Mouse (Mus musculus) gastrocnemius, postnatal 36 days (tissue): ENCODE data around the gene Thsd4. TPM values are rescaled to one million over a fixed set of nuclear protein-coding genes. Genes with fewer than 3 reads are reported as not detected.
A peak's percentile ranks its signal among the peaks of the same experiment; 100 is the strongest.

ENCODE experiments used
- DNase-seq, 2 experiments: peaks; one replicate each; pipeline ENCODE4 v3.0.0; 2022
- intact Hi-C: fragments of 180-260 bp; cut with DNase I; formaldehyde crosslinking; loops from one replicate; pipeline ENCODE4 v1.15.1; 2025
- total RNA-seq, 2 experiments: library from RNA; stranded (reverse); gene quantifications; 2 replicates each; pipeline ENCODE4 v1.2.3; 2021

Thsd4 gene
- total RNA-seq, 2 experiments from 2014 or later: 0.59 to 0.84 TPM

- intact Hi-C loops: no loop called here
- peak; percentile 44 to 58 for DNase-seq
Measured at GRCm38 (mm10) chr9:60119846-60120245, 402.0 kb downstream of the Thsd4 start.

GRCm38 (mm10) chr9:60117831-60118230 is 404.0 kb downstream of the Thsd4 start:
- intact Hi-C loops: no loop called here
- DNase-seq: no peak

GRCm38 (mm10) chr9:60115711-60116247 is 406.1 kb downstream of the Thsd4 start:
- no peak for DNase-seq

GRCm38 (mm10) chr9:60115306-60115705 is 406.5 kb downstream of the Thsd4 start:
- intact Hi-C loops: no loop called here
- DNase-seq: no peak

More at GRCm38 (mm10) chr9:60115711-60116247, 406.1 kb downstream of the Thsd4 start:
- intact Hi-C loops: no loop called here

GRCm38 (mm10) chr9:60110200-60110599 is 411.6 kb downstream of the Thsd4 start:
- DNase-seq: no peak
- intact Hi-C loops: no loop called here

GRCm38 (mm10) chr9:60106683-60107082 is 415.2 kb downstream of the Thsd4 start:
- intact Hi-C loops: no loop called here

GRCm38 (mm10) chr9:60106106-60106505 is 415.7 kb downstream of the Thsd4 start:
- no peak for DNase-seq
- intact Hi-C loops: no loop called here

More at GRCm38 (mm10) chr9:60106683-60107082, 415.2 kb downstream of the Thsd4 start:
- no peak for DNase-seq

- DNase-seq: no peak
- intact Hi-C loops: no loop called here
Measured at GRCm38 (mm10) chr9:60094211-60094610, 427.6 kb downstream of the Thsd4 start.

- intact Hi-C loops: no loop called here
- DNase-seq: no peak
Measured at GRCm38 (mm10) chr9:60092428-60092827, 429.4 kb downstream of the Thsd4 start.

- intact Hi-C loops: loop anchor here (5.0 kb wide), 1 partner anchor 127 kb away; the partner anchor contains the start of gene Nr2e3
- DNase-seq: no peak
Measured at GRCm38 (mm10) chr9:60089441-60089840, 432.4 kb downstream of the Thsd4 start.

GRCm38 (mm10) chr9:60088101-60088500 is 433.7 kb downstream of the Thsd4 start:
- no peak for DNase-seq
- intact Hi-C loops: loop anchor here (5.0 kb wide), 1 partner anchor 126 kb away; the partner anchor contains the start of gene Nr2e3

- DNase-seq: no peak
- intact Hi-C loops: no loop called here
Measured at GRCm38 (mm10) chr9:60082107-60082581, 439.7 kb downstream of the Thsd4 start.

- intact Hi-C loops: no loop called here
- DNase-seq: no peak
Measured at GRCm38 (mm10) chr9:60077761-60078160, 444.1 kb downstream of the Thsd4 start.

GRCm38 (mm10) chr9:60076396-60076795 is 445.4 kb downstream of the Thsd4 start:
- intact Hi-C loops: no loop called here
- no peak for DNase-seq

- no peak for DNase-seq
- intact Hi-C loops: no loop called here
Measured at GRCm38 (mm10) chr9:60071620-60072263, 450.1 kb downstream of the Thsd4 start.

- DNase-seq: no peak
- intact Hi-C loops: no loop called here
Measured at GRCm38 (mm10) chr9:60067241-60067640, 454.6 kb downstream of the Thsd4 start.

- intact Hi-C loops: no loop called here
- DNase-seq: no peak
Measured at GRCm38 (mm10) chr9:60065184-60065583, 456.7 kb downstream of the Thsd4 start.

- no peak for DNase-seq
- intact Hi-C loops: no loop called here
Measured at GRCm38 (mm10) chr9:60063191-60063720, 458.6 kb downstream of the Thsd4 start.

GRCm38 (mm10) chr9:60056131-60056530 is 465.7 kb downstream of the Thsd4 start:
- intact Hi-C loops: no loop called here
- DNase-seq: no peak

- no peak for DNase-seq
- intact Hi-C loops: no loop called here
Measured at GRCm38 (mm10) chr9:60054951-60055350, 466.9 kb downstream of the Thsd4 start.

- no peak for DNase-seq
- intact Hi-C loops: no loop called here
Measured at GRCm38 (mm10) chr9:60053117-60053516, 468.7 kb downstream of the Thsd4 start.

GRCm38 (mm10) chr9:60052415-60052814 is 469.4 kb downstream of the Thsd4 start:
- intact Hi-C loops: no loop called here
- DNase-seq: no peak
